Mouse (Mus musculus) midbrain, embryonic 14.5 days (tissue): ENCODE data around the gene Zfp422. TPM values are rescaled to one million over a fixed set of nuclear protein-coding genes. Genes with fewer than 3 reads are reported as not detected.

Experiments
- ATAC-seq: fragments of 200-750 bp; cut with Nextera tagmentation; 2 replicates; pipeline ENCODE4 v1.8.0; 2017; ENCODE audit warnings: moderate number of reproducible peaks, moderate library complexity; ENCODE audit not compliant: low FRiP score, low TSS enrichment
- DNase-seq: peaks from one replicate; pipeline ENCODE4 v3.0.0-alpha.2; 2015
- H3K27ac ChIP-seq: fragments of 300-500 bp; sonication (generic); replicated peaks from 2 replicates; pipeline ENCODE4 v1.5.1; 2014; ENCODE audit warnings: mild to moderate bottlenecking, low read depth, low read length, moderate library complexity
- H3K27me3 ChIP-seq: fragments of 300-500 bp; sonication (generic); 2 replicates; pipeline ENCODE4 v1.6.1; 2014; ENCODE audit warnings: low read length, control low read depth, mixed read lengths; ENCODE audit not compliant: control insufficient read depth, insufficient read depth
- H3K36me3 ChIP-seq: fragments of 300-500 bp; sonication (generic); 2 replicates; pipeline ENCODE4 v1.6.1; 2014; ENCODE audit warnings: low read length, control low read depth; ENCODE audit not compliant: control insufficient read depth, insufficient read depth
- H3K4me1 ChIP-seq: fragments of 300-500 bp; sonication (generic); 2 replicates; pipeline ENCODE4 v1.6.1; 2014; ENCODE audit warnings: mild to moderate bottlenecking, antibody characterized with exemption, low read length, control low read depth; ENCODE audit not compliant: control insufficient read depth, insufficient read depth
- H3K4me2 ChIP-seq: fragments of 300-500 bp; sonication (generic); 2 replicates; pipeline ENCODE4 v1.6.1; 2014; ENCODE audit warnings: mild to moderate bottlenecking, low read length, moderate library complexity
- H3K4me3 ChIP-seq: fragments of 300-500 bp; sonication (generic); replicated peaks from 2 replicates; pipeline ENCODE4 v1.5.1; 2014; ENCODE audit warnings: low read depth, low read length
- H3K9ac ChIP-seq: fragments of 300-500 bp; sonication (generic); replicated peaks from 2 replicates; pipeline ENCODE4 v1.6.1; 2014; ENCODE audit warnings: mild to moderate bottlenecking, low read length, moderate library complexity
- H3K9me3 ChIP-seq: fragments of 300-500 bp; sonication (generic); 2 replicates; pipeline ENCODE4 v1.6.1; 2016; ENCODE audit warnings: low read length, control low read depth, mixed read lengths; ENCODE audit not compliant: control insufficient read depth
- WGBS: fragments of 180-500 bp; shearing (Covaris S2); extraction: QIAGEN DNeasy Blood & Tissue Kit; methylation state at CpG from one replicate; pipeline ENCODE4 v1.1.7; 2014; 5-methylcytosine and 5-hydroxymethylcytosine counted together
- polyA plus RNA-seq: library from polyadenylated mRNA; unstranded; fragments of >200 nt; fragmentation: Nextera tagmentation; extraction: Ambion mirVana; gene quantifications from 2 replicates; pipeline ENCODE4 v1.2.1, GENCODE M21; 2014

Gene Zfp422
- polyA plus RNA-seq, 1 experiment from 2014 or later: 207 TPM

DNA sequence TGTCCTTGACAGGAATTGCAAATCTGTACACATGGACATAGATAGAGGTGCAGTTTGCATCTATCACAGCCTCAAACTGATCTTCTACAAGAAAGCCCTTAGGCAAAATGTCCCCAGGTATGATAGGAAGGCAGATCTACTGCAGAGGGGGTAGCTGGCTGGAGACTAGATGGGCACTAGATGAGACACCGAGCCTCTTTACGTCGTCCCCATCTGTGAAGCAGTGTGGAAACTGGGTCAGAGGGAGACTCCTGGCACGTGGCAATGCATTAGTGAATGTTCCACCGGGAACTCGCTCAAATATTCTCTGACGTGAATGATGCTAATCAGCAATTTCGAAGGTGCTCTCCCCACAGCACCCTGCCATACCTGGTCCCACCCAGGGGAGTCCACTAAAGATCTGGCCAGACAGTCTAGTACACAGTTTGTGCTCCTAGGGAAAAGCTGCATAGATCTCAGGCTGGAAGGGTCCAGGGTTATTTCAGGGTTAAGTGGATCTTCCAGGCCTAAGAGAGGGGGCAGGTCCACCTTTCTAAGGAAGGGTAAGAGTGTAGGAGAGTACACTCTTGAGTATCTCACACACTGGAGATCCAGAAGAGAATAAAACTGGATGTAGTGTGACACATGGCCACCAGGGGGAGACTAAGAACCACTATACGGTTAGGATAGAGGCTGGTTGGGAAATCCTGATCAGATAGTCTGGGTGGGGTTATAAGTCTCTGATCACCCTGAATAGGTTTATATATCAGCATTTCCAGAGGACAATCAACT is 25.1 kb upstream of the Zfp422 start:
- Histone ChIP-seq H3K9ac (no peak overlapping the region), H3K27ac (no peak overlapping the region), H3K4me3 (no peak overlapping the region), H3K4me1 (no peaks in the 10 kb centered on the region), H3K4me2 (no peak overlapping the region), H3K9me3 (no peaks in the 10 kb centered on the region), H3K36me3 (no peaks in the 10 kb centered on the region), H3K27me3 (no peaks in the 10 kb centered on the region)
- 62% methylated on average over 9 of the region's 9 CpGs for whole genome bisulfite sequencing
- ATAC-seq: peak; percentile 54; the same call in 1 of the 2 replicates
- peak; percentile 93 for DNase-seq

DNA sequence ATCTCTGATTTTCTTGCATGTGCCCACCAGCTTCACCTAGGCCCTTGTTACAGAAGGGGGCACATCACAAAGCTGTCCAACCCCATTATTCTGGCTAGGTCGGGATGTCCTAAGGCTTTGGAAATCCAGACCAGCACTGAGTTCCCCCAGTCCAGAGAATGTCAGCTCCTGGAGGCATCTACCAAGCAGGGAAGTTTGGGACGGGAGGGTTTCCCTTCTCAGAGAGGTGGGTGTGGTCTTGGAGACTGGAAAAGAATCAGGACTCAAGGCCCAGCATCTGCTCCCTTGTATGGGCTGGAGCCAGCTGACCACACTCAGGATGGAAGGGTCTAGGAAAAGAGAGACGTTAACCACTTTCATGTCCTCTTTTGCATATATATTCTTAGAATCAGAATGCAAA is 24.4 kb upstream of the Zfp422 start:
- no peaks in the 10 kb centered on the region for H3K36me3 ChIP-seq
- no peak overlapping the region for H3K9ac ChIP-seq
- no peaks in the 10 kb centered on the region for H3K4me1 ChIP-seq
- H3K27ac ChIP-seq: no peak overlapping the region
- H3K4me2 ChIP-seq: no peak overlapping the region
- no peaks in the 10 kb centered on the region for H3K27me3 ChIP-seq
- 79% methylated on average over 3 of the region's 3 CpGs for WGBS
- H3K9me3 ChIP-seq: no peaks in the 10 kb centered on the region
- DNase-seq (no peak), ATAC-seq (no peak)
- no peak overlapping the region for H3K4me3 ChIP-seq

DNA sequence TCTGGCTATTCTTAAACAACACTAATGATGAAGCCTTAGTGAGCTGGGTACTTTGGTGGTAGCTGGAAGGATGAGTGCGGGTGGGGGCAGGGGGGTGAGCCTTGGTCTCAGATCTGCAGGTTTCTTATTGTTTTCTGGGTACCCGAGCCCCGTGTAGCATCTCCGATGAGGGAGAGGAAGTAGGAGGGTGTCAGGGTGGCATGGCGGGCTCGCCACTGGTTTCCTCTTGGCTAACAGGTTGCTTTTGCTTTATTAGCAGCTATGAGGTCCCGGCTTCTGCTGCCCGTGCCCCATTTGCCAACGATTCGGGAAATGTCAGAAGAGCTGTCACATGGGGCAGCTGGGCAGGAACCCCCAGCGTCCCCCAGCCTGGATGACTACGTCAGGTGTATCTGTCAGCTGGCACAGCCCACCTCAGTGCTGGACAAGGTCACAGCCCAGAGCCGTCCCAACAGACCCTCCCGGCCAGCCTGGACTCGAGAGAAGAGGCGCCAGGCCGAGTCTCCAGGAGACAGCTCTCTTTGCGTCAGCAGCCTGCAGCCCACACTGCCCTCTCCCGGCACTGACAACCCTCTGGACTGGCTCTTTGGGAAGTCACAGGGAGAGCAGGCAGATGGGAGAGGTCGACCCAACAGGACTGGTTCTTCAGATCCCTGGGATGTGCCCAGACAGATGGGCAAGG is 22.8 kb upstream of the Zfp422 start:
- no peak overlapping the region for H3K4me2 ChIP-seq
- no peaks in the 10 kb centered on the region for H3K36me3 ChIP-seq
- no peaks in the 10 kb centered on the region for H3K9me3 ChIP-seq
- no peak overlapping the region for H3K27ac ChIP-seq
- H3K4me3 ChIP-seq: no peak overlapping the region
- no peak for DNase-seq
- 80% methylated on average over 20 of the region's 20 CpGs for WGBS
- no peaks in the 10 kb centered on the region for H3K4me1 ChIP-seq
- H3K9ac ChIP-seq: 0 out of 2 replicates have a peak overlapping the region, but pooled peaks have one; percentile 2
- ATAC-seq: no peak
- H3K27me3 ChIP-seq: no peaks in the 10 kb centered on the region

DNA sequence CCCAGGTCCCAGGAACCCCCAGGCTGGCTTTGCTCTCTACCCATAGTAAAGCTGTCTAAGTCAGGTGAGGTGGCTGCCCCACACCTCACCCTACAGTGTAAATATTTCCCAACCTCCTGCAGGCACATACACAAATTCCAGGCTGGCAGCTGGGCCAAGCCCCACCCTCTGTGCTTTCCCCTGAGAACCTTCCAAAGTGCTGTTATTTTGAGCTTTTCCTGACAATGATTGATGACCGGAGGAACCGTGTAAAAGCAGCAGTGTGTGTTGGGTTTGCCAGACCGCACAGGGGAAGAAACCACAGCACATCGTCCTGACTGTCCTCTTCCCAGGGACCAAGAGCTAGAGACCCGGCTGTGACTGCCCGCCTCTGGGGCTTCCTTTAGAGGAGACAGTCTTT is 21.6 kb upstream of the Zfp422 start, which contains the start of gene Depp1:
Depp1 (plus strand) TSS at position 204 of the 400 bp plus-strand sequence.
- ATAC-seq: no peak
- no peaks in the 10 kb centered on the region for H3K36me3 ChIP-seq
- DNase-seq: no peak

DNA sequence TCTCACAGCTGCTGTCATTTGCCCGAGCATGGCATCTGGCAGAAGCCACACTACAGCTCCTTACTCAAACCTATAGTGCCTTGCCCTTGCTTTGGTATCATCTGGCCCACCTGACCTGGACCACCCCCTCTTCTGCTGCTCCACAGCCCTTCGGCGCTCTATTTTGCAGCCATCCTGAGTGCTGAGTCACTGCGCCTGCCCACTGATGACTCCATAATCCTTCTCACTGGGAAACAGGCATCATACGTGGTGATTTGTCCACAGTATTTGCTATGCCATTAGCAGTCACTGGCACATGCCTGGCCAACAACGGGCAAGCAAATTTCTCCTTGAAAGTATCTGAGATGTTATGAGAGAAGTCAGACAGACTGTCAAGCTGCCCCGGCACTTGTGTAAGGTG is 21.0 kb upstream of the Zfp422 start:
- Histone ChIP-seq H3K27ac (no peak overlapping the region), H3K36me3 (no peaks in the 10 kb centered on the region), H3K9ac (no peak overlapping the region), H3K4me1 (no peaks in the 10 kb centered on the region), H3K4me2 (no peak overlapping the region), H3K9me3 (no peaks in the 10 kb centered on the region), H3K4me3 (no peak overlapping the region), H3K27me3 (no peaks in the 10 kb centered on the region)
- 98% methylated on average over 7 of the region's 7 CpGs for WGBS
- DNase-seq: no peak
- no peak for ATAC-seq

More for the DNA sequence above, 21.6 kb upstream of the Zfp422 start, which contains the start of gene Depp1:
- Histone ChIP-seq H3K27ac (no peak within 1 kb of the TSS), H3K4me1 (no peaks in the 10 kb centered on the region), H3K9ac (no peak within 1 kb of the TSS), H3K4me2 (no peak within 1 kb of the TSS), H3K4me3 (no peak within 1 kb of the TSS), H3K27me3 (no peaks in the 10 kb centered on the region), H3K9me3 (no peaks in the 10 kb centered on the region)
- WGBS: 92% methylated on average over 6 of the region's 6 CpGs

DNA sequence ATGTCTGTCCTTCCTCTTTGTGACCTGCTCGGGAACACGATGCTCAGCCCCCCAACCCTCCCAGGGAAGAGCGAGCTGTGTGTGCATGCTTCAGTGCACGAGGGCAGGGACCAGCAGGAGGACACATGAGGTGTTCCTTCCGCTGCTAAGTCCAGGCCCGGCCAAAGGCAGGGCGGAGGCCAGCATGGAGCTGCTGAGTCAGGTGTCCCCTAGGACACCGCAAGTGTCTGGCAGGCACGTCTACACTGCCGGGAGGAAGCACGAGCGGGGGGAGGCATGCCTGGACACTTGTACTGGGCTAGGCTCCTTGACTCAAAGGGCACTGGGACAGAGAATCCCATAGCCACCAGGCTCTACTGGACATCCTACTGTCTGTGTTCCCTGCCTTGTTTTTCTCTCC is 19.0 kb upstream of the Zfp422 start:
- 77% methylated on average over 12 of the region's 12 CpGs for WGBS
- DNase-seq: no peak

DNA sequence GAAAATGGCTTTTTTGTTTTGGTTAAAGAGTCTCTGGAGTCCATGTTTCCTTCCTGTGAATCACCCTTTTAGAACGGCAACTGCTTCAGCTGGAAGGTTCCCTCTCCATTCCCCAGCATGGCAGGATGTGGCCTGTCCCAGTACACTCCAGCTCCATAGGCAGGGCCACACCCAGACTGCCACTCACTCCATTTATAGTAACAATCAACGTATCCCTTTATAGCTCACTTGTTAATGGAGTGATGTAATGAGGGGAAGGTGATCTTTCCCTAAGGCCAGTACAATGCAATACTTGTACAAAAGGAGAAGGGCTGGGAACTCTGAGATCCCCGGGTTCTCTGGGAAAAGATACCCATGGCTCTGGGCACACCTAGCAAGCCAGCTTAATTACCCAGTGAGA is 15.5 kb upstream of the Zfp422 start:
- no peak overlapping the region for H3K27ac ChIP-seq
- no peaks in the 10 kb centered on the region for H3K36me3 ChIP-seq
- no peak overlapping the region for H3K4me3 ChIP-seq
- no peaks in the 10 kb centered on the region for H3K4me1 ChIP-seq
- no peak overlapping the region for H3K4me2 ChIP-seq
- WGBS: 89% methylated on average over 3 of the region's 3 CpGs
- no peaks in the 10 kb centered on the region for H3K27me3 ChIP-seq
- ATAC-seq (no peak), DNase-seq (no peak)
- H3K9me3 ChIP-seq: no peaks in the 10 kb centered on the region
- no peak overlapping the region for H3K9ac ChIP-seq

More for the DNA sequence above, 19.0 kb upstream of the Zfp422 start:
- ATAC-seq: no peak
- Histone ChIP-seq H3K27ac (no peak overlapping the region), H3K4me3 (no peak overlapping the region), H3K36me3 (no peaks in the 10 kb centered on the region), H3K9ac (no peak overlapping the region), H3K4me1 (no peaks in the 10 kb centered on the region), H3K27me3 (no peaks in the 10 kb centered on the region), H3K4me2 (no peak overlapping the region), H3K9me3 (no peaks in the 10 kb centered on the region)

DNA sequence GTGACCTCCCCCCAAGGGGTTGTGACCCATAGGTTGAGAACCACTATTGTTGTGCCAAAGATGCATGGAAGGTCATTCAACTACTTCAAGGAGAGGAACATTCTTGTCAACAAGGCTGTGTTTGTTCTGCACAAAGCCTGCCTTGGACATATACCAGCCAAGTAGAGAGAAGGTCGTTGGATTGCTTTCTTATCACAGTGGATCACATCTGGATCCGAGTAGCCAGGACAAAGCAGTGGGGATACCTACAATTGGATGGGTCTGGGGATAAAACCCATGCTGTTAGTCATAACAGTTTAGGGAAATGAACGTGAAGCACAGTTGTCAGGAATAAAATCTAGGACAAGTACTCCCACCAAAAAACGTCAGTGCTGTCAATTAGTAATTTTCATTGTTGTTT is 15.1 kb upstream of the Zfp422 start:
- H3K4me2 ChIP-seq: no peak overlapping the region
- no peaks in the 10 kb centered on the region for H3K4me1 ChIP-seq
- WGBS: 70% methylated on average over 4 of the region's 4 CpGs
- H3K4me3 ChIP-seq: no peak overlapping the region
- no peaks in the 10 kb centered on the region for H3K27me3 ChIP-seq
- no peak for ATAC-seq
- no peak for DNase-seq
- no peaks in the 10 kb centered on the region for H3K9me3 ChIP-seq
- H3K27ac ChIP-seq: no peak overlapping the region
- no peaks in the 10 kb centered on the region for H3K36me3 ChIP-seq
- H3K9ac ChIP-seq: no peak overlapping the region

DNA sequence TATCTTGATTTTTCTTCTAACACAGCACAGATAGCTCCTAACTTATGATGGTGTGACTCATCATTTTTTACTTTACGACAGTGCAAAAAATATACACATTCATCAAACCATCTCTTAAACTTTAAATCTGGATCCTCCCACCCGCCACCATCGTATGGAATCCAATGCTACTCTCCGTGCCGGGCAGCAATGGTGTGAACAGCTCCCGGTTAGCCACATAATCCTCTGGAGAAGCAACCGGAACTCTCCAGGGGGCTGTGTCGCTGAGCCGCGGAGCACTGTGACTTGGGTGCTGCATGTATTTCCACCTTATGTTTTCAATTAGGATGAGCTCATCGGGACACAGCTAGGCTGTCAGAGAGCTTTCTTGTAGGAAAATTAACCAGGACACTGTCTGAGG is 14.1 kb upstream of the Zfp422 start:
- no peak overlapping the region for H3K4me3 ChIP-seq
- H3K9me3 ChIP-seq: no peaks in the 10 kb centered on the region
- H3K36me3 ChIP-seq: no peaks in the 10 kb centered on the region
- ATAC-seq (no peak), DNase-seq (no peak)
- no peak overlapping the region for H3K4me2 ChIP-seq
- H3K27me3 ChIP-seq: no peaks in the 10 kb centered on the region
- H3K27ac ChIP-seq: no peak overlapping the region
- 88% methylated on average over 11 of the region's 11 CpGs for WGBS
- H3K9ac ChIP-seq: no peak overlapping the region
- no peaks in the 10 kb centered on the region for H3K4me1 ChIP-seq
